Mouse (Mus musculus) WW6 (cell line): ENCODE data around the gene Rasl12.

Experiments used
- DNase-seq: peaks from one replicate; pipeline ENCODE4 v3.0.0-alpha.2; 2013; ENCODE audit warnings: low read depth, low spot score

Rasl12 gene

GRCm38 (mm10) chr9:65435671-65436301, 37.5 kb downstream of the Rasl12 start, which contains the start of gene Mtfmt:
Gene Mtfmt (plus strand): TSS chr9:65435782.
- peak; percentile 84 for DNase-seq

GRCm38 (mm10) chr9:65444692-65445091, 46.4 kb downstream of the Rasl12 start:
- DNase-seq, result no peak

GRCm38 (mm10) chr9:65447951-65448350, 49.6 kb downstream of the Rasl12 start:
- no peak for DNase-seq

GRCm38 (mm10) chr9:65458975-65459374, 60.7 kb downstream of the Rasl12 start:
- DNase-seq, result no peak

GRCm38 (mm10) chr9:65460198-65460597, 61.9 kb downstream of the Rasl12 start:
- DNase-seq, result no peak

GRCm38 (mm10) chr9:65460732-65461442, 62.6 kb downstream of the Rasl12 start, which contains the start of gene Spg21:
Gene Spg21 (plus strand): TSS chr9:65460947.
- DNase-seq, result peak; percentile 80

GRCm38 (mm10) chr9:65462544-65462943, 64.2 kb downstream of the Rasl12 start:
- DNase-seq, result no peak

- DNase-seq, result no peak
Measured at GRCm38 (mm10) chr9:65464161-65464560, 65.9 kb downstream of the Rasl12 start.
